Mouse (Mus musculus) ZHBTc4 (cell line): Measurements from ENCODE around the gene Fndc7.
"Not testable (repeated sequence)": the region's sequence is repeated elsewhere in the genome, so short reads cannot be mapped to it uniquely, and the experiment has no call there.

ENCODE experiments used
- DNase-seq: peaks from one replicate; pipeline ENCODE4 v3.0.0-alpha.2; 2011; ENCODE audit warnings: low read depth, low spot score

Gene Fndc7

DNA sequence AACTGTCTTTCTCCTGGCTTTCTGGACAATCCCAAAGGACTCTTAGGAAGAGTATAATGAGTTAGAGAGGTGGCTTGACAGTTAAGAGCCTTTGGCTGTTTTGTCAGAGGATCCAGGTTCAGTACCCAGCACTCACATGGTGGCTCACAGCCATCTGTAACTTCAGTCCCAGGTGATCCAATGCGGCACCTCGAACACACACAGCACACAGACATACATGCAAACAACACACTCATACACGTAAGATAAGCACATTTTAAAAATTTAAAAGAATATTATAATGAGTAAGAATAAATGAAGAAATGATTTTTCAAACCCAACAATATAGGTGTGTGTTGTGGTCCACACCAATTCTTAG is 2.2 kb downstream of the Fndc7 start:
- no peak for DNase-seq

GRCm38 (mm10) chr3:108886934-108887617 is 2.7 kb downstream of the Fndc7 start:
- no peak for DNase-seq

GRCm38 (mm10) chr3:108885686-108886530 is 3.9 kb downstream of the Fndc7 start:
- no peak for DNase-seq

DNA sequence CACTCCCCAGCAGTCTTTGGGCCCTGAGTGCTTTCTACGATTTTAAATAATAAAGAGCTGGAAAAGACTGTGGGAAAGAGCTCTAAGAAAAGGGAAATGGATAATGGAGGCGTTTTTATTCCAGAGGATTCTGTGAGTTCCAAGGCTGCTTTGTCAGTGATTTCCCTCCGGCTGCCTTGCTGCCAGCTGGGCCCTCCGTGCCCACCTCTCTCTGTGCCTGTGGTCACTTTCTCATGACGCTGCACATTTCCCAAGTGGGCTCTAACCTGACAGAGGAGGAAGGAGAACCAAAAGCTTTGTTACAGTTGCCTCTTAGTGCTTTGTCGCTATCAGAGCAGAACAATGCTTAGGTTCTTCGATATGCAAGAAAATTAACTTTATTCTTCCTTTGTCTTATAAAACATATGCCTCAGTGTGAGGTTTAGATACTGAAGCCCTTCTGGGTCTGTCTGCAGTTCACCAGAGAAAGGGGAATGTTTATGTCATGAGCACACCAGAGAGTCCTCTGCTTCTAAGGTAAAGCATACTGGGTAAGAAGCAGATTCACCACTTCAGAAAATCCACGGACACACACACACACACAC is 5.0 kb downstream of the Fndc7 start:
- no peak for DNase-seq

DNA sequence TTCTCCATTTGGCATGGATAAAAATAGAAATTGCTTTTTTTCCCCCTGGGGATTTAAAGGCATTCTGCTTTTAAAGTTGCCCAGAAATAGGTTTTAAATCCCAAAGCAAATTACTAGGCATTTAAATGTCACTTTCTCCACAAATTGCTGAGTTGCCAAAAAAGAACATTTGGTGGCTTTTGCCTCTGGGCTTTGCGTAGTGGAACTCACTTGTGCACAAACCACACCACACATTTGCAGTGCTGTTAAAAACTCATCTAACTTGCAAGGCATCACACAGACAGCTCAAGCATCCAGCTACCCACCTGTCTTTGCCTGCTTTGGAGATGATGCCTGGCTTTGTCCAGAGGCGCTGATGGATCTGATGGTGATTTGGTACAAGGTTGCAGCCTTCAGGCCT is 6.7 kb downstream of the Fndc7 start:
- no peak for DNase-seq

DNA sequence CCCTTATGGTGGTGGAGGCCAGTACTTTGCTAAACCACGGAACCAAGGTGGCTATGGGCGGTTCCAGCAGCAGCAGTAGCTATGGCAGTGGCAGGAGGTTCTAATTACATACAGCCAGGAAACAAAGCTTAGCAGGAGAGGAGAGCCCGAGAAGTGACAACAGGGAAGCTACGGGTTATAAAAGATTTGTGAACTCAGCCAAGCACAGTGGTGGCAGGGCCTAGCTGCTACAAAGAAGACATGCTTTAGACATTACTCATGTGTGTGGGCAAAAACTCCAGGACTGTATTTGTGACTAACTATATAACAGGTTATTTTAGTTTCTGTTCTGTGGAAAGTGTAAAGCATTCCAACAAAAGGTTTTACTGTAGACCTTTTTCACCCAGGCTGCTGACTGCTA is 7.9 kb downstream of the Fndc7 start:
- not testable (repeated sequence) for DNase-seq

DNA sequence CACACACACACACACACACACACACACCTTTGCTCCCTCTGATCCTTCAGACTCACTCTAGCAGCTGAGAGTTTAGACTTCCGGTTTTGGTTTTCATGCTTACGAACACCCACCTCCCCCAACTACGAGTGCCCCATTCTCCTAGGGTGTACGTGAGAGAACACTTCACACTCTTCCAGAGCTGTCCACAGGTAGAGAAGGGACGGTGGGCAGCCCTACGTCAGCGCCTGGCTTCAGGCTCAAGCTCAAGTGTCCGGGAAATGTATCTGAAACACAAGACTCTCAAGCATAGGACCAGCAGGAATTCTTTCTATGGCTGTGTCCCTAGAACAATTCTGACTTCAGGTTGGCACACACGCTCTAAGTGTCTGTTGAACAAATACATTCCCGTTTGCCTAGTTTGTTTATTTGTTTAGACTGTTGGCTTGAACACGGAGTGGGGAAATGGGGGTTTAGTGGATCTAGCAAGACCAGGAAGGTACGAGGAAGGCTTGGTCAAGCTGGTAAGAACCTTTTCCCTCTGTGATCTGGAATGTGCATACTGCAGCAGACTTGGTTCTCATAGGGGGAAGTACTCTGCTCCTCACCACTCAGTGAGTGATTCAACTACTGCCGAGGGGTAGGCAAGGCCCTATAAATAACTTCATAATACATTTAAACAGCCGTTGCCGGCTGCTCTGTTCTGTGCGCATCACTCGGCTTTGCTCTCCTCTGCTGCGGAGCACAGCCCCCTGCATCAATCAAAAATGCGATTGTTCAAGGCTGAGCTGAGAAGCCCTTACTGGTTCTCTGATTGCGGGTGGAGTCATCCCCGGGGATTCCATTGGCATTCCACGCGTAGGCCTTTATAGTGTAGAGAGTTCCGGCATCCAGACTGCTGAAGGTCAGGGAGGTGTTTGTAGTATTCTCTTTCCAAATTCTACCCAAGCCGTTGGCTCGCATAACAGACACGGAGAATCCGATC is 9.0 kb downstream of the Fndc7 start:
- peak; percentile 94 for DNase-seq

- DNase-seq = no peak
Observed at GRCm38 (mm10) chr3:108879836-108880435, 9.9 kb downstream of the Fndc7 start.

- DNase-seq = peak; percentile 81
Observed at GRCm38 (mm10) chr3:108879129-108879528, 10.7 kb downstream of the Fndc7 start.

DNA sequence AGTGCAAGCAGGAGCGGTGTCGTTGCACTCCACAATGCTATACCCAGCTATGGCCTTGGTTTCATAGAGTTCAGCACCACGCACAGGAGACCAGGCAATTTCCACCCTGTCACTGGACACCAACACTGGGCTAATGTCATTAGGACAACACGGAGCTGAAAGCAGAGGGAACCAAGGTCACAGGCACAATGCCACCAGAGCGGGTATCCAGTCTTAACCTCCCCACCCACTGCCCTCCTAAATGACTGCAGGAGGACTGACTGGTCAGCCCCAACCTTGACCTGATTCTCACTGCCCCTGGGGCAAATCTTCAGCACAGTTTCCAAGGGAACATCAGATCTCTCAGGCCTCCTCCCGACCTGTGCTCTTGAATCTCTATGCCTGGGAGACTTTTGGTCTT is 19.2 kb downstream of the Fndc7 start:
- DNase-seq = no peak

- no peak for DNase-seq
Observed at GRCm38 (mm10) chr3:108867449-108867848, 22.4 kb downstream of the Fndc7 start.

GRCm38 (mm10) chr3:108865676-108866075 is 24.1 kb downstream of the Fndc7 start:
- DNase-seq = no peak

DNA sequence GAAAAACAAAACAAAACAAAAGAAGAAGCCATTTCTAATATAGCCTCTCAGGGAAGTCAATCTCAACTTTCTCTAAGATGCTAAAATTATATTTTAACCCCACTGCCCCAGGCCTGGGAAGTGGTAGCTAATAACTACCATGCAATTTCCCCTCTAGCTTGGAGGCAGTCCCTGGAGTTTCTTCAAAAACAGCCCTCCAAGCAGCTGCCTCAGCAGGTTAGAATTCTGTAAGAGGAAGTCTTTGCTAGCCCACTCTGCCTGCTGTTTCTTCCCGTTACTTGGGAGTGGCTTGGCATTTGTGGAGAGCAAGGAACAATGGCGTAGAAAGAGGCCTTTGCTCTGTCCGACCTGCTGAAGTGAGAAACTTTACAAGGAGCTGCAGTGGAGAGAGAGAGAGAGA is 24.7 kb downstream of the Fndc7 start:
- peak; percentile 25 for DNase-seq

DNA sequence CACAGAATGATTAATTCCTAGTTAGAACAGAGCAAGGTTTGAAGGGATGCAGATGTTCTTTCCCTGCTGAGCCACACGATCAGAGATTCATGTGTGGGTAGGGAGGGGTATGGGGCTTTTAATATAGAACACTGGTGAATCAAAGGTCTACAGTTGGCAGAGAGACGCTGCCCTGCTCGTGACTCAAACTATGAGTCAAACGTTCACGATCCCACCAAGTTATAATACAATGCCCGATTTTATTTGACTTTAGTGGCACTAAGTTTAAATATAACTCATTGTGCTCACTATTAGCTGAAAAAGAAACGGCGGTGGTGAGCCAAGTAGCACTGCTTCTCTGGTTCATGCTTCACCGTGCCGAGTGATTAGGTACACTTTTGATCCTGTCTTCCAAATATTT is 26.7 kb downstream of the Fndc7 start:
- no peak for DNase-seq

DNA sequence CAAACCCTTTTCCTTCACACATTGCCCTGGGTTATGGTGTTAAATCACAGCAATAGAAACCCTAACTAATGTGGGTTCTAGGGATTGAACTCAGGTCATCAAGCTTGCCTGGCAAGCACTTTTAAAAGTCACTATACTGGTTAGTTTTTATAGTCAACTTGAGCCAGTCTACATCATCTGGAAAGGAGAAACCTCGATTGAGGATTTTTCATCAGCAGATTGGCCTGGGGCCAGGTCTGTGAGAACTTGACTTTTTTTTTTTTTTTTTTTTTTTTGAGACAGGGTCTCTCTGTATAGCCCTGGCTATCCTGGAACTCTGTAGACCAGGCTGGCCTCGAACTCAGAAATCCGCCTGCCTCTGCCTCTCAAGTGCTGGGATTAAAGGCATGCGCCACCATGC is 27.5 kb downstream of the Fndc7 start:
- DNase-seq = not testable (repeated sequence)

DNA sequence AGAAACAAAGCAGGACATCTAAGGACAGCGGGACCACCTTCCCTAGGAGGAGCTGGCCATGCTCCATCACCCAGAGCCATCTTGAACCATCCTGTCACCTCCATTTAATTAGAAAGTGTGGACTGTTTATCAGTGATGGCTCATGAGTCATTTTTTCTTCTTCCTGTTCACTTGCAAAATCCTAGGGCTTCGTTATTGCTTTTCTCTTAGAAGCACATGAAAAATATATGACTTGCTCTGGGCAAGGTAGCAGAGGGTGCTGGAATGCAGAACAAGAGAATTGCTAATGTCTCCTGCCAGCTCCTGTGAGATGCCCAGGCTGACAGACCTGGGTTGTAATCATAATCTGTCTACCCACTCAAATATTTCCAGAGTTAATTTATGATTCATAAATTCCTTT is 29.0 kb downstream of the Fndc7 start:
- DNase-seq = no peak

GRCm38 (mm10) chr3:108858231-108858770 is 31.5 kb downstream of the Fndc7 start:
- DNase-seq = peak; percentile 41

GRCm38 (mm10) chr3:108857714-108858113 is 32.1 kb downstream of the Fndc7 start:
- DNase-seq = no peak

GRCm38 (mm10) chr3:108857124-108857470 is 32.7 kb downstream of the Fndc7 start:
- no peak for DNase-seq

DNA sequence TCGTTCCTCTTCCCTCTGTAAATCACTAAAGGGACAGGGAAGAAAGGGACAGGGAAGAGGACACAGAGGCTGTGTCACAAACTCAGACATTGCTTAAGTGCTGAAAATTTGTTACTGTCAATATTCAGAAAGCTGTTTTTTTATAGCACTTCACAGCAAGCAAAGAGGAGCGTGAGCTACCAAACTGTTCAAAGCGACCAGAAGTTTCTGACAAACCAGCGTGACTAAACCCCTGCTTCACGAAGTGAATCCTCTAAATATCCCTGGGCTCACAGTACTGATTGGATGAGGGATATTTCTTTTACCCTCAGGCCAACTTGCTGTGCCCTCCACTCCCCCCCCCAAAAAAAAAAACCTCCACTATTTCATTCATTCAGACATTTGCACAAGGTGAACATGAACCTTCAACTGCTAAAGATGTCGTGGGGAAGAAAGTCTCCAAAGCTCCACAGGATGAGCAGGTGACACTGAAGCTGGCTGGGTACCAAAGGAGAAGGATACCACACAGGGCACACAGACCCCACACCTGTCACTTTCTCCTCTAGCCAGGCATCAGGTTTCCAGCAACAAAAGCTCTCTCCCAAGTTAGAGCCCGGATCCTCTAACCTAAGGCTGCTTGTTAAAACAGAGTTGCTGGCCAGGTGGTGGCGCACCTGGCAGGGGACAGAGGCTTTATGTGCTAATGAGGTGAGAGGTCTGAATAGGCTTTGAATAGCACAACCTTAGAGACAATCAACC is 33.3 kb downstream of the Fndc7 start:
- peak; percentile 88 for DNase-seq
